Mouse (Mus musculus) lung, adult 2 months (tissue): Measurements from ENCODE around the gene Zfp185.

Experiments
- CTCF ChIP-seq: fragments of 200-500 bp; IDR thresholded peaks from 2 replicates; pipeline ENCODE4 v1.5.1; 2011; ENCODE audit warnings: mild to moderate bottlenecking, low read length, control low read depth; ENCODE audit not compliant: insufficient read depth
- POLR2A ChIP-seq: fragments of 200-500 bp; IDR thresholded peaks from 2 replicates; pipeline ENCODE4 v1.6.1; 2011; ENCODE audit warnings: low read depth, mild to moderate bottlenecking, control low read depth, low read length, borderline replicate concordance; ENCODE audit errors: extremely low read depth

GRCm38 (mm10) chrX:72990581-72990980 is 3.4 kb downstream of the Zfp185 start:
- no peak for TF ChIP-seq POLR2A
- no peak for TF ChIP-seq CTCF
